Mouse (Mus musculus): ENCODE results near the gene Aig1. TPM values are rescaled to one million over a fixed set of nuclear protein-coding genes. Genes with fewer than 3 reads are reported as not detected.
A peak's percentile ranks its signal among the peaks of the same experiment; 100 is the strongest.

Gene Aig1
- polyA plus RNA-seq, 1 experiment from 2014 or later, result 37.5 TPM

DNA sequence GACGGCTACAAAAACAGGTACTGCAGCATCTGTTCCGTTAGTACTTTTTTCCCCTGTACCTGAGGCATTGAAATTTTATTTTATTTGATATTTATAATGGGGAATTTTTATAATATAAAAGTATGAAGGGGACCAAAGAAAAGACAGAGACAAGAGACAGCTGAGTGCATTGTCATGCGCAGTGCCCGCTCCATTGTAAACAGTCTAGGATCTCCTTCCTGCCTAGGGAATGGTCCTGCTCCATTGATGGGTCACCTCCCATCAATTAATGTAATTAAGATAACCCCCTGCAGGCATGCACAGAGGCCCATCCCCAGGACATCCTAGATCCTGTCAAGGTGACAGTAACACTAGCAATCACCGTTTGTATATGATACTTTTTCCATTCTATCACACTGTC is 178.0 kb downstream of the Aig1 start:
- no peak overlapping the region for H3K9ac ChIP-seq (ENCODE audit: low read depth, low read length)
- 85% methylated on average over 5 of the region's 5 CpGs for WGBS
- ATAC-seq (ENCODE audit: low FRiP score) (no peak), DNase-seq (ENCODE audit: low spot score) (no peak)
- H3K9me3 ChIP-seq (ENCODE audit: control insufficient read depth, low read length), result no peaks in the 10 kb centered on the region
- H3K36me3 ChIP-seq (ENCODE audit: control insufficient read depth, insufficient read depth, low read length), result no peaks in the 10 kb centered on the region
- no peak overlapping the region for H3K4me3 ChIP-seq (ENCODE audit: low read depth, low read length)
- no peak overlapping the region for H3K27ac ChIP-seq (ENCODE audit: low read depth, low read length)
- no peaks in the 10 kb centered on the region for H3K27me3 ChIP-seq (ENCODE audit: control insufficient read depth, insufficient read depth, low read length)
- H3K4me2 ChIP-seq (replicated peaks; ENCODE audit: low read depth, low read length), result no peak overlapping the region
- H3K4me1 ChIP-seq (replicated peaks; ENCODE audit: control insufficient read depth, insufficient read depth, low read length), result no peaks in the 10 kb centered on the region

GRCm38 (mm10) chr10:13689841-13690590 is 178.8 kb downstream of the Aig1 start:
- ATAC-seq (ENCODE audit: low FRiP score), result no peak
- Histone ChIP-seq H3K9me3 (ENCODE audit: control insufficient read depth, low read length) (no peaks in the 10 kb centered on the region), H3K27ac (ENCODE audit: low read depth, low read length) (no peak overlapping the region), H3K27me3 (ENCODE audit: control insufficient read depth, insufficient read depth, low read length) (no peaks in the 10 kb centered on the region), H3K4me2 (replicated peaks; ENCODE audit: low read depth, low read length) (no peak overlapping the region), H3K36me3 (ENCODE audit: control insufficient read depth, insufficient read depth, low read length) (no peaks in the 10 kb centered on the region), H3K9ac (ENCODE audit: low read depth, low read length) (no peak overlapping the region), H3K4me1 (replicated peaks; ENCODE audit: control insufficient read depth, insufficient read depth, low read length) (no peaks in the 10 kb centered on the region), H3K4me3 (ENCODE audit: low read depth, low read length) (no peak overlapping the region)
- WGBS, result 90% methylated on average over 10 of the region's 10 CpGs
- no peak for DNase-seq (ENCODE audit: low spot score)

DNA sequence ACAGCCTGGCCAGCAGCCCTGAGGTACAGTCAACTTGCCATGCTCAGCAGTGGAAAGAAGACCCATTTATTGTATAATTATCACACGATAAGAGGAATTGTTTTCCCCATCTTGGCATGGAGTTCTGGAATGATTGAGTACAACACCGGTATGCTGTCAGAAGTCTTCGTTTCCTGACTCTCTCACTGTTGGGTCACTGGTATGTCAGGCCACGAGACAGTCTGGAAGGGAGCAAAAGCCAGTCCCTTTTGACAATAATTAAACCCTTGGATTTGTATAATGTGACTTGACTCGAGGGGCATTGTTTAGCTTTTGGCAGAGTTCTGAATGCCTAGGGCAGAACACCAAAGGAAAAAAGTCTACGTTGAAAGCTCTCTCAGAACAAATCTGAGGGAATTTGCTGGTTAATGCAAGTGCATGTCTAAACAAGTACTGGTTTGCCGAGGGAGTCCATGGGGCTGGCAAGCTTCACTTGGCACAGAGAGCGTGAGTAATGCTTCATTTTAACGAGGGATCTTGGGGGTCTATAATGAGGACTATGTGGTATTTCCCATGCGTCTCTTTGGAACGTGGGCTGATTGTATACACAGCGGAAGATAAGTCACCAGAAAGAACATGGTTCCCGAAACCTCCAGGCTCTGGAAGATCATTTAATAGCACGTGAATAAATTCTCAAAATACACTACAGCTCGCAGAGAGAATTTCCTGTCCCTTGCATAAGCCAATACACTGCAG is 180.2 kb downstream of the Aig1 start:
- Histone ChIP-seq H3K36me3 (ENCODE audit: control insufficient read depth, insufficient read depth, low read length) (no peaks in the 10 kb centered on the region), H3K9me3 (ENCODE audit: control insufficient read depth, low read length) (no peaks in the 10 kb centered on the region), H3K4me1 (replicated peaks; ENCODE audit: control insufficient read depth, insufficient read depth, low read length) (no peaks in the 10 kb centered on the region), H3K27ac (ENCODE audit: low read depth, low read length) (no peak overlapping the region), H3K9ac (ENCODE audit: low read depth, low read length) (no peak overlapping the region), H3K4me3 (ENCODE audit: low read depth, low read length) (no peak overlapping the region), H3K4me2 (replicated peaks; ENCODE audit: low read depth, low read length) (no peak overlapping the region), H3K27me3 (ENCODE audit: control insufficient read depth, insufficient read depth, low read length) (no peaks in the 10 kb centered on the region)
- ATAC-seq (ENCODE audit: low FRiP score) (no peak), DNase-seq (ENCODE audit: low spot score) (no peak)
- 73% methylated on average over 15 of the region's 15 CpGs for WGBS

- no peak overlapping the region for H3K4me2 ChIP-seq (replicated peaks; ENCODE audit: low read depth, low read length)
- no peak overlapping the region for H3K4me3 ChIP-seq (ENCODE audit: low read depth, low read length)
- WGBS, result 93% methylated on average over 8 of the region's 8 CpGs
- no peaks in the 10 kb centered on the region for H3K36me3 ChIP-seq (ENCODE audit: control insufficient read depth, insufficient read depth, low read length)
- ATAC-seq (ENCODE audit: low FRiP score) (no peak), DNase-seq (ENCODE audit: low spot score) (no peak)
- no peaks in the 10 kb centered on the region for H3K4me1 ChIP-seq (replicated peaks; ENCODE audit: control insufficient read depth, insufficient read depth, low read length)
- no peak overlapping the region for H3K9ac ChIP-seq (ENCODE audit: low read depth, low read length)
- H3K27ac ChIP-seq (ENCODE audit: low read depth, low read length), result no peak overlapping the region
- H3K9me3 ChIP-seq (ENCODE audit: control insufficient read depth, low read length), result no peaks in the 10 kb centered on the region
- H3K27me3 ChIP-seq (ENCODE audit: control insufficient read depth, insufficient read depth, low read length), result no peaks in the 10 kb centered on the region
These were observed 181.5 kb downstream of the Aig1 start for GRCm38 (mm10) chr10:13687182-13687810.

DNA sequence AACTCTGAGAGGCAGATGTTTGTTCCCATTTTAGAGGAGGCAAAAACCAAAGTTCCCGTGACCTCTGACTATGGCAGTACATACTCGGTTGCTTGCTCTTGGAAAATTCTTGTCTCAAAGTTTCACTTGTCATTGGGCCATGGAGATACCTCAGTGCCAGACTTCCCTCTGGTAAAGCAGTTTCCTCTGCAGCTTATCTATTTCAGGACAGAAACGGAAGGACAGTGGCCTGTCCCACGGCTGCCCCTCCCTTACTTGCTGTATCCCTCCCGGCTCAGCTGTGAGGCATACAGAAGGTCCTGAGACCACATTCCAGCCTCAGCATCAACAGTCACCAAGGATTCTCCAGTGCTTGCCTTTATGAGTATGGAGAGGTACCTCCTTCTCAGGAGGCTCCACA is 182.7 kb downstream of the Aig1 start:
- H3K27ac ChIP-seq (ENCODE audit: low read depth, low read length), result no peak overlapping the region
- ATAC-seq (ENCODE audit: low FRiP score), result no peak
- 80% methylated on average over 5 of the region's 5 CpGs for WGBS
- no peaks in the 10 kb centered on the region for H3K4me1 ChIP-seq (replicated peaks; ENCODE audit: control insufficient read depth, insufficient read depth, low read length)
- no peak overlapping the region for H3K4me3 ChIP-seq (ENCODE audit: low read depth, low read length)
- DNase-seq (ENCODE audit: low spot score), result no peak
- no peak overlapping the region for H3K4me2 ChIP-seq (replicated peaks; ENCODE audit: low read depth, low read length)
- no peaks in the 10 kb centered on the region for H3K36me3 ChIP-seq (ENCODE audit: control insufficient read depth, insufficient read depth, low read length)
- H3K9me3 ChIP-seq (ENCODE audit: control insufficient read depth, low read length), result no peaks in the 10 kb centered on the region
- H3K27me3 ChIP-seq (ENCODE audit: control insufficient read depth, insufficient read depth, low read length), result no peaks in the 10 kb centered on the region
- no peak overlapping the region for H3K9ac ChIP-seq (ENCODE audit: low read depth, low read length)

DNA sequence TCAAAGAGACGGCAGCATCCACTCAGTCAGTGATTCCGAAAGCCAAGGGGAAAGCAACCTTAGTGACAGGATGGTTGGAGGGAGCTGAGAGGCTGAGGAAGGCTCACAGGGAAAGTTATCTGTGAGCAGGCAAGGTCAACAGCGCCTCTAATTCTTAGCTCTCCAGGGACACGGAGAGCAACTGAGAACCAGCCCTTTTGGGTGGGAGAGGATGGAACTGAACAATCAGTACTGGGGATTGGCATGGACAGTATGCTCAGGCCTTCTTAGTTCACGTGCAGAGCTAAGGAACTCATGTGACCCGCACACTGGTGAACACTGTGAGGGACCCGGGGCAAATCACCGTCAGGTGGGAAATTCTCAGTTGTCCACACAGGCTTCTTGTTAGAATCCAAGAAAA is 183.4 kb downstream of the Aig1 start:
- H3K4me2 ChIP-seq (replicated peaks; ENCODE audit: low read depth, low read length), result no peak overlapping the region
- no peak overlapping the region for H3K4me3 ChIP-seq (ENCODE audit: low read depth, low read length)
- 87% methylated on average over 8 of the region's 8 CpGs for WGBS
- no peaks in the 10 kb centered on the region for H3K9me3 ChIP-seq (ENCODE audit: control insufficient read depth, low read length)
- ATAC-seq (ENCODE audit: low FRiP score), result no peak
- H3K27ac ChIP-seq (ENCODE audit: low read depth, low read length), result no peak overlapping the region
- DNase-seq (ENCODE audit: low spot score), result no peak
- H3K36me3 ChIP-seq (ENCODE audit: control insufficient read depth, insufficient read depth, low read length), result no peaks in the 10 kb centered on the region
- H3K4me1 ChIP-seq (replicated peaks; ENCODE audit: control insufficient read depth, insufficient read depth, low read length), result no peaks in the 10 kb centered on the region
- H3K27me3 ChIP-seq (ENCODE audit: control insufficient read depth, insufficient read depth, low read length), result no peaks in the 10 kb centered on the region
- no peak overlapping the region for H3K9ac ChIP-seq (ENCODE audit: low read depth, low read length)

- Histone ChIP-seq H3K27ac (ENCODE audit: low read depth, low read length) (no peak overlapping the region), H3K36me3 (ENCODE audit: control insufficient read depth, insufficient read depth, low read length) (no peaks in the 10 kb centered on the region), H3K9ac (ENCODE audit: low read depth, low read length) (no peak overlapping the region), H3K9me3 (ENCODE audit: control insufficient read depth, low read length) (no peaks in the 10 kb centered on the region), H3K27me3 (ENCODE audit: control insufficient read depth, insufficient read depth, low read length) (no peaks in the 10 kb centered on the region), H3K4me3 (ENCODE audit: low read depth, low read length) (no peak overlapping the region), H3K4me2 (replicated peaks; ENCODE audit: low read depth, low read length) (no peak overlapping the region), H3K4me1 (replicated peaks; ENCODE audit: control insufficient read depth, insufficient read depth, low read length) (no peaks in the 10 kb centered on the region)
- ATAC-seq (ENCODE audit: low FRiP score) (no peak), DNase-seq (ENCODE audit: low spot score) (no peak)
These were observed 184.3 kb downstream of the Aig1 start for GRCm38 (mm10) chr10:13684452-13684851.

DNA sequence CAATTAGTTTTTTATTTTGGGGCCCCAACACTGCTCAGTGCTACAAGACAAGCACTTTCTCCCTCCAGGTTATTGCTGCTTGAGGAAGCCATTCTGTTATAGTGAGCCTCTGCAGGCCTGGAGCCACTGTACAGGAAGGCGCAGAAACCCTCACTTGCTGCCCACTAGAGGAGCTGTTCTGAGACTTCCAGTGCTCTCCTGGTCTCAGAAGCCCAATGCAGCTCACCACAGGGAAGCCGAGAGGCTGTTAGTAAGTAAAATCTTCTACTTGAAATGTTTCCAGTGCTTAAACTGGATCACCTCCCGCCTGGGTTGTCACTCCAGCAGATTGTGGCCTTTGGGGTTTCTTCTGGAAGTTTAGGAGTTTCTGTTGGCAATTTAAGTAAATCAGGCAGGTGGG is 186.2 kb downstream of the Aig1 start:
- H3K27ac ChIP-seq (ENCODE audit: low read depth, low read length), result no peak overlapping the region
- ATAC-seq (ENCODE audit: low FRiP score) (no peak), DNase-seq (ENCODE audit: low spot score) (peak; percentile 9)
- H3K9ac ChIP-seq (ENCODE audit: low read depth, low read length), result no peak overlapping the region
- H3K4me1 ChIP-seq (replicated peaks; ENCODE audit: control insufficient read depth, insufficient read depth, low read length), result no peaks in the 10 kb centered on the region
- no peaks in the 10 kb centered on the region for H3K27me3 ChIP-seq (ENCODE audit: control insufficient read depth, insufficient read depth, low read length)
- H3K4me3 ChIP-seq (ENCODE audit: low read depth, low read length), result no peak overlapping the region
- no peaks in the 10 kb centered on the region for H3K9me3 ChIP-seq (ENCODE audit: control insufficient read depth, low read length)
- no peaks in the 10 kb centered on the region for H3K36me3 ChIP-seq (ENCODE audit: control insufficient read depth, insufficient read depth, low read length)
- no peak overlapping the region for H3K4me2 ChIP-seq (replicated peaks; ENCODE audit: low read depth, low read length)
- 70% methylated on average over 3 of the region's 3 CpGs for WGBS

DNA sequence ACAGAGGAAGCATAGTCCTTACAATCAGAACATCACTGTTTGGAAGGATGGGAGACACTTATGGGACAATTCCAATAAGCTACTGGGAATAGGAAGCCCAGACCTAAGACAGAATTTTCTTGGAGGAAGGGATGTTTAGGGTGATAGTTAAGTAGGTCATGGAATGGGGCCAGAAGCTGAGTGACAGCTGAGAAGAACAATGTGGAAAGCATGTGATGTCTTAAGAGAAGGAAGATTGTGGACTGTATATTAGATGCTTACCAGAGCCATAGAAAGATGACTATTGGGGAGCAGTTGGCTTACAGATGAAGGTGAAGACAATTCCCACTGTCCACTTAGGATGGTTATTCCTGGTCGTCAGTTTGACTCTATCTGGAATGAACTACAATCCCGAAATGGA is 191.3 kb downstream of the Aig1 start:
- Histone ChIP-seq H3K9me3 (ENCODE audit: control insufficient read depth, low read length) (no peaks in the 10 kb centered on the region), H3K27me3 (ENCODE audit: control insufficient read depth, insufficient read depth, low read length) (no peaks in the 10 kb centered on the region), H3K36me3 (ENCODE audit: control insufficient read depth, insufficient read depth, low read length) (no peaks in the 10 kb centered on the region), H3K4me1 (replicated peaks; ENCODE audit: control insufficient read depth, insufficient read depth, low read length) (no peaks in the 10 kb centered on the region), H3K9ac (ENCODE audit: low read depth, low read length) (no peak overlapping the region), H3K4me3 (ENCODE audit: low read depth, low read length) (no peak overlapping the region), H3K27ac (ENCODE audit: low read depth, low read length) (no peak overlapping the region), H3K4me2 (replicated peaks; ENCODE audit: low read depth, low read length) (no peak overlapping the region)
- DNase-seq (ENCODE audit: low spot score) (no peak), ATAC-seq (ENCODE audit: low FRiP score) (no peak)
- WGBS, result 94% methylated on average over 2 of the region's 2 CpGs
